Mouse (Mus musculus): ENCODE measurements around the gene Ncoa5.

DNA sequence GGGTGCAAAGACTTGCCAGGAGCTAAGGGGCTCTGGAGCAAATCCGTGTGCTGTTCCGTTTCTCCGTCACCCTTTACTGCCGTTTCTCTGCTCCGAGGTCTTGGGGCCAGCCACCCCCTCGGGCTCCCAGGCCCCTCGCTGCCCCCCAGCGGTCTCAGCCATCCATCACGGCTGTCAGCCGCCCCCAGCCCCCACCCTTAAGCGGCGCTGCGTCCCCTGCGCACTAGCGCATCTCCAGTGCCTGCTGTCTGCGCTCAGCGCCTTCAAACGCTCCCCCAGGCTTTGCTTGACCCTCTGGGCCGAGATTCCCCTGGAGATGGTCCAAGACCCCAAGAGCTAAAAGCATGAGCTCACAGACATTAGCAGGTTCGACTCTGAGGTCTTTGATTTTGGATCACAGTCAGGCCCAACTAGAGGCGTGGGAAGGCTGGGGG, 65.3 kb downstream of the Ncoa5 start:
- TF ChIP-seq GATA1 (IDR thresholded peaks at IDR 0.05; ENCODE audit: borderline replicate concordance, low read length): no peak
- TF ChIP-seq FLI1 (IDR thresholded peaks at IDR 0.05; ENCODE audit: low read length): no peak
